16 mouse cellular contexts compared by ENCODE assay signal in genomic region chr14:80070580-80070979, GRCm38 (mm10).
DNase-seq lines count a peak whose midpoint lies in the region; ATAC-seq lines count a peak whose summit lies in the region.
"Had no signal": no experiment of that assay in that cellular context is flagged by ENCODE, and none has a peak within 500 bp of the region (broad histone marks: within the 10 kb centered on the region; RNA-seq: fewer than 3 reads in every experiment).

No protein-coding gene starts in this region.

- no peak overlapping the region for H3K27ac ChIP-seq in forebrain, embryonic 12.5 days
- no peak overlapping the region for H3K27ac ChIP-seq in forebrain, embryonic 15.5 days (replicated peaks)
- H3K27ac ChIP-seq: embryonic facial prominence, embryonic 12.5 days; hindbrain, embryonic 15.5 days had no signal

- peak; percentile 13 for DNase-seq in heart, adult 11 months
- no peak for DNase-seq in heart, postnatal 14 days
- DNase-seq in kidney, adult 9 months: no peak
- no peak for DNase-seq in adrenal gland, postnatal 10 days
- DNase-seq: adrenal gland, postnatal 25 days; cerebellum, adult 8-10 months; cerebellum, postnatal 25 days; gastrocnemius, postnatal 14 days; heart, postnatal 36 days; kidney, adult 8-10 months had no signal

- intact Hi-C loops in heart, postnatal 14 days (cut with DNase I): no loop called here

- no peaks in the 10 kb centered on the region for H3K36me3 ChIP-seq in forebrain, embryonic 12.5 days (replicated peaks)
- H3K36me3 ChIP-seq in forebrain, embryonic 15.5 days: no peaks in the 10 kb centered on the region
- H3K36me3 ChIP-seq: embryonic facial prominence, embryonic 12.5 days; heart, embryonic 12.5 days; hindbrain, embryonic 15.5 days had no signal

- peak; percentile 14; the same call in 1 of the 2 replicates for ATAC-seq in forebrain, embryonic 12.5 days (ENCODE audit: low FRiP score)
- ATAC-seq in forebrain, embryonic 15.5 days (replicated peaks): 0 out of 2 replicates have a peak, but pooled peaks have one; percentile 23
- ATAC-seq: intestine, embryonic 16.5 days had no signal

- H3K4me1 ChIP-seq in forebrain, embryonic 12.5 days: 0 out of 2 replicates have a peak, but pooled peaks cover 3% of the 10 kb centered on the region
- peaks cover 7% of the 10 kb centered on the region; the same call in 1 of the 2 replicates for H3K4me1 ChIP-seq in forebrain, embryonic 15.5 days
- H3K4me1 ChIP-seq: embryonic facial prominence, embryonic 12.5 days; heart, embryonic 12.5 days had no signal

- H3K4me2 ChIP-seq in forebrain, embryonic 12.5 days: no peak overlapping the region
- no peak overlapping the region for H3K4me2 ChIP-seq in forebrain, embryonic 15.5 days (replicated peaks)
- H3K4me2 ChIP-seq: embryonic facial prominence, embryonic 12.5 days; heart, embryonic 12.5 days; hindbrain, embryonic 15.5 days had no signal

- H3K27me3 ChIP-seq in forebrain, embryonic 12.5 days: no peaks in the 10 kb centered on the region
- no peaks in the 10 kb centered on the region for H3K27me3 ChIP-seq in forebrain, embryonic 15.5 days
- H3K27me3 ChIP-seq: embryonic facial prominence, embryonic 12.5 days; heart, embryonic 12.5 days; hindbrain, embryonic 15.5 days had no signal

- no peaks in the 10 kb centered on the region for H3K9me3 ChIP-seq in forebrain, embryonic 12.5 days
- H3K9me3 ChIP-seq in forebrain, embryonic 15.5 days: no peaks in the 10 kb centered on the region
- H3K9me3 ChIP-seq: embryonic facial prominence, embryonic 12.5 days; heart, embryonic 12.5 days; hindbrain, embryonic 15.5 days had no signal

- H3K4me3 ChIP-seq in forebrain, embryonic 12.5 days (replicated peaks): no peak overlapping the region
- H3K4me3 ChIP-seq in forebrain, embryonic 15.5 days: no peak overlapping the region
- H3K4me3 ChIP-seq: embryonic facial prominence, embryonic 12.5 days; heart, embryonic 12.5 days; hindbrain, embryonic 15.5 days had no signal

- 51% methylated on average over 3 of the region's 3 CpGs for WGBS in forebrain, embryonic 12.5 days
- 30% methylated on average over 3 of the region's 3 CpGs for WGBS in forebrain, embryonic 15.5 days

- no peak overlapping the region for H3K9ac ChIP-seq in forebrain, embryonic 12.5 days
- no peak overlapping the region for H3K9ac ChIP-seq in forebrain, embryonic 15.5 days (replicated peaks)
- H3K9ac ChIP-seq: embryonic facial prominence, embryonic 12.5 days; heart, embryonic 12.5 days; hindbrain, embryonic 15.5 days had no signal
